Mouse (Mus musculus) retina, postnatal 1 day (tissue): ENCODE measurements around the gene Btbd16.

Experiments used
- DNase-seq: peaks from one replicate; pipeline ENCODE4 v3.0.0-alpha.2; 2012

Gene Btbd16

DNA sequence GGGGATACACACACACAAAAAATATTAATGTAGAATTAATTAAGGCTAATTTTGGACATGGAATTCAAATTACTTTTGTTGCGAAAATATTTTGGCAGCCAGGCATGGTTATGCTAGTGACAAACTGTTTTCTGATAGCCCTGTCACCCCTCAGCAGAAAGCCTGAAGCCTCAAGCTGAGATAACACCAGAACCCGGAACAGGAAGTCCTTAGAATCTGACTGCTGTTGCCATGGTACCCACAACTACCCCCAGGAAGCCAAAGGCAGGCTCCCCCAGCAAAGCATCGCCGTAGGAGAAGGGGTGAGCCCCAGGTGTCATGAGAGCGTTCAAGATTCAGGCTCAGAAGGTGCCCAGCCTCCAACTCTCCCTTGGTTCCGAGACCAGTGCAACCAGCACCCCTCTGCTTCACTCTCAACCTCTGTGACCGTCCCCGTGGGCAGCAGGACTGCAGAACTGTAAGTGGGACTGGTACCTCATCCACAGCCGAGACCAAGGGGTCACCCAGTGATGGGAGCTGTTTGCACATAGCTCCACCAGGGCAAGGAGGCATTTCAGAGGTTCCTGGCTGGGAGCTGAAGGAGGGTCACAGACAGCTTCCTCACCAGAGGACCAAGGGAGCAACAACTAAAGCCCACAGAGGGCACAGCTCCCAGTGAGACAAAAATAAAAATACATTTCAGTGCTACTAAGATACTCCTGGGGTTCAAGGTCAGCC is at the start of gene Btbd16:
TSS of gene Btbd16 (plus strand) at position 156 of the 717 bp plus-strand sequence.
- DNase-seq = no peak

DNA sequence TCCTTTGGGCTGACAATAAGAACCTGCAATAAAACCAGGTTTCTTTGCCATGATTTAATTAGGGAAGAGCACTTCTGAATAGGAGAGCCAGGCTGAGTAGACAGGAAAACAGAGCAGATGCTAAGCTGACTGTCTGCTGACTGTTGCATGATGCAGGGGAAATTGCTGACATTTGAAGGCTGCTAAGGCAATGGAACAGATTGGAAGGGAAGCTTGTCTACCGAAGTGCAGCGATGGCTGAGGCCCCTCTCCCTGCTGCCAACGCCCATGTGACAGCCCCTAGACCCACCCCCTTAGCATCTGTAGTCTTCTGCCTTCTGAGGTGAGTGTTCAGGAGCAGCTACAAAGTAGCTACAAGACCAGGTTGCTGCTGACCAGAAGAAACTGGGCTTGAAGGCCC is 47.7 kb upstream of the Btbd16 start:
- no peak for DNase-seq

DNA sequence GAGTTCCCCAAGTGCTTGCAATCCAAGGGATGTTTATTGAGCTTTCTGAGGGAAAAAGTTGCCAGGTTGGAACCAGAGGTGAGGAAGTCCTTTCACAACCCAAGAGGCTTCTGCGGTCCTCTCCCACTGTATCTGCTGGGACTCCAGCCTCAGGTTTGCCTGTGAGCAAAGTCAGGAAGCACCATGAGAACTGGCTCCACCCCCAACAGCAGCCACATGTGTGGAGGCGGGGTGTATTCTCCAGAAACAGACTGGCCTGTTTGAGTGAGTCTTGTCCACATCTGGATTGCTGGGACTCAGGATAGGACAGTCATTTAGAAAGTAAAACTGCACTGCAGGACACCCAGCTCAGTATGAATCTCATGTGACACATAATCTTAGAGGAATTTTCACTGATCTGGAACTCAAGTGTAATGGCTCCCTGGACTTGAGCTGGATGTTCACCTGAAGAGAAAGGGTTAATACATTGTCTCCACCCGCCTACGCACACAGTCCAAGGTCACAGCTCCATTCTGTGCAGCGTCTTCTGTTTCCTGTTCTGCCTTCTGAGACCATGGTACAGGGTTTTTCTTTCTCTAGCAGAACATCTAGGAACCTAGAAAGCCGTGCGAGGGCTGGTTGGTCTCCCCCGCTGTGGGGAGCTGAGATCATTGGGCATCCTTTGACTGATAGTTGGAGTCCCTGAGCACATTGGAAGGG is 47.0 kb upstream of the Btbd16 start:
- DNase-seq = no peak

DNA sequence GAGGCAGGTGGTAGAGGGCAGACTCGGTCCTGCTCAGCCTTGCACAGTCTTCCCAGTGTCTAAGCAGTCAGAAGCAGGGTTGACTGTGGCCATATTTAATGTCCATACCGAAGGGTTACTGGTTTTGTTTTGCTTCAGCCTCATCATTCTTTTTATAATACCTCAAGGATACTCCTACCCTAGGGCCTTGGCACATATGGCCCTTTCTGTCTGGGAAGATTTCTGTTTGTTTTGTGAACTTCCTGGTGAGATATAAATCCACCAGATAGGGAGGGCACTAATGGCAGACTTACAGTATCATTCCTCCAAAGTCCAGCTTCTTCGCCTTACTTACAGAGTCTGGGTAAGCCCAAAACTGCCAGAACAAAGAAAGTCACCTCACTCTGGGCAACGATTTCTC is 46.3 kb upstream of the Btbd16 start:
- DNase-seq = no peak

DNA sequence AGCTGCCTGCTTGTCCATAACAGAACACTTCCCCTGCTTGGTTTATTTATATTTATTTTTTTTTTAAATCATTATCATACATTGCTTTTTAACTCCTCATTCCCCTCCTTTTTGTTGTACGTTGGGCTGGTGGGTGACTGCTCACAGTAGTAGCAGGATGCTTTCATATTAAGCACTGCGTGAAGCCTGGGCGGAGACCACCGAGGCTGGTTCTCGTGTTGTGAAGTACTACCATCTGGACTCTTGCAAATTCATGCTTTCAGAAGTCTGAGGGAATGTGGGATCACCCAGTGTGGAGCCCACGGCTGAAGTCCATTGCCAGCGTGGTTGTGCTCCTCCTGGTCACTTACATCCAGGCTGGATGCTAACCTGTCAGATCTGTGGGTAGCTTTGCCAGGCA is 42.1 kb upstream of the Btbd16 start:
- no peak for DNase-seq

DNA sequence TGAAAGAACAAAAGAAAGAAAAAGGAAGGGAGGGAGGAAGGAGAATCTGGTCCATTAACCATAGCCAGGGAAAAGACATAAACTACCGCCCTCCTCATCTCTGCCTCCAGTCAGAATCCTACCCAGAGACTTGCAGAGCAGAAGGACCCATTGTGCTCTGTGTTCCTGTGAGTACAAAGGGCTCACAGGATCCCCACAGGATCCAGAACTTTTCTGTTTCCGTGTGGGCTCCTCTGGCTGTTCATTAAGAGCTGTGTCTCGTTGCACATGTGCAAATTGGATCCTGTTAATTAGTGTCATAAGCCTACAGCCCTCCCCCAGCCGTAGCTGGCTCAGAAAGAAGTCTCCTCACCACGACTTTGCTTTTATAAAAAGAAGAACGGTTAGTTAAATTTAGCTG is 41.0 kb upstream of the Btbd16 start:
- peak; percentile 56 for DNase-seq

DNA sequence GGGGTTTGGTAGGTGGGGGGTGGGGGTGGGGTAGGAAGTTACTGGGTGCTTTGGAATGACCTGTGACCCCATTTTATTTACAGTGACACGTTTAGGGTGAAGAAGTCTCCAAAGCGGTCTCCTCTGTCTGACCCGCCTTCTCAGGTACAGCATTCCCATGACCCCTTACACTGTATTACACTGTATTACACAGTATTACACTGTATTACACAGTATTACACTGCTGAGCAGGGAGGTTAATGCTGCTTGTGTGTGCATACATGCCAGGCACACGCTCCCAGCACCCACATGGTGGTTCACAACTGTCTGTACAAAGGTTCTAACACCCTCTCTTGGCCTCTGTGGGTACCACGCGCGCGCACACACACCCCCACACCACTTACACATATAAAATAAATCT is 40.4 kb upstream of the Btbd16 start:
- DNase-seq = no peak

DNA sequence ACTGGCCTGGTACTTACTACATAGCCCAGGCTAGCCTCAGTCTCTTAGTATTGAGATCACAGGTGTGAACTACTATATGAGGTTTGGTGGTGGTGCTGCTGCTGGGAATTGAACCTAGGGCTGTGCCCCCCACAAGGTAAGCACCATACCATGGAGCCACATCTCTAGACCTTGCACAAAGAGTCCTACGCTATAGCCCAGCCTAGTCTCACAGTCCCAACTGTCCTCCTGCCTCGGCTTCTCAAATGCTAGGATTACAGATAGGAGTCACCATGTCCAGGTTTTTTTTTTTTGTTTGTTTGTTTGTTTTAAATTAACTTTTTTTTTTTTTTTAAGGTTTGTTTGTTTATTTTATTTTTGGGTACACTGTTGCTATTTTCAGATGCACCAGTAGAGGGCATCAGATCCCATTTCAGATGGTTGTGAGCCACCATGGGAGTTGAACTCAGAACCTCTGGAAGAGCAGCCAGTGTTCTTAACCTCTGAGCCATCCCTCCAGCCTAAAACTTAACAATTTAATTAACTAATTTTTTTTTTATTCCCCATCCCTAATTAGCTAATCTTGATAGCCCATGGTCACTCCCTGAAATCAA is 39.6 kb upstream of the Btbd16 start:
- no peak for DNase-seq

DNA sequence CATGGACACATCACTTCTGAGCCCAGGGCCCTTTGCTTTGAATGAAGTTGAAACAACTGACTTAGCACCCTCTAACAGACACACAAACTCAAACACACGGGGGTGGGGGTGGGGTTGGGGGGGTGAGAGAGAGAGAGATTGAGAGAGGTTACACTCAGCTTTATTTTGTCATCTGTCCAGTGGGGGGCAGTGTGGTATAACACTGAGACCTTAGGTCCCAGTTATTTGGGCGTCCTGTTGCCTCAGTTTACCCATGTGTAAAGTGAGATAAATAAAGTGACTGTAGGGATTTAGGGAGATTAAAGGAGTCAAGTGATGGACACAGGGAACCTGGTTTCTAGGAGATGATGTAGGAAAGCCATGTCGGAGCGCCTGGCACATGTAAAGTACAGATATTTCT is 32.8 kb upstream of the Btbd16 start:
- DNase-seq = no peak

DNA sequence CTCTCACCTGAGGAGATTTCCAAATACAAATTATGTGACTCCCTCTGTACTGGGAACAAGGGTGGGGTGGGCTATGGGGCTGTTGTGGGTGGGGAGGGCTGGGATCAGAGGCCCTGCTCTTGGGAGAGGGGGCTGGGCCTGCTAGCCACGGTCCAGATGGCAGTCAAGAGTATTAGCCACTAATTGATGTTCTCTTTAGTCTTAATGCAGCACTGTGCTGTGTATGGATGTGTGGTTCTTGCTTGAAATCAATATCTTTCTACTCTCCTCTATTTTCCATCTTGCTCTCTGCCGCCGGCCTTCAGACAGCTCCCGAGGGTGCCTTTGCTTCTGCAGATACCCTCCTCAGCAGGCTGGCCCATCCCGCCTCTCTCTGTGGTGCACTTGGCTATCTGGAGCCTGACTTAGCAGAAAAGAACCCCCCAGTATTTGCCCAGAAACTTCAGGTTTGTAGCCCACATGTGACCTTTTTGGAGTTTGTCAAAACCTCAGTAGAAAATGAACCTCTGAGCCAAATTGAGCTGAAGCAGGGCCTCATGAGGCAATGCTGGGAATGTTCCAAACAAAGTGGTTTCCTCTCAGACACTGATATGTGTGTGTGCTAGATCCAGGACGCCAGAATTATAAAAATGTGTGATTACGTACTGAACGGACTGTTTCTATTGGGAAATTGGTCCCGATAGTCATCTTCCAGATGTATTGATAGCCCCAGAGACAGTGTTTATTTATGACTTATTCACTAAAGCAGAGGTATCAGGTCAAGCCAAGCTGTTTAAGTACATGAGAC is 30.4 kb upstream of the Btbd16 start:
- peak; percentile 26 for DNase-seq

DNA sequence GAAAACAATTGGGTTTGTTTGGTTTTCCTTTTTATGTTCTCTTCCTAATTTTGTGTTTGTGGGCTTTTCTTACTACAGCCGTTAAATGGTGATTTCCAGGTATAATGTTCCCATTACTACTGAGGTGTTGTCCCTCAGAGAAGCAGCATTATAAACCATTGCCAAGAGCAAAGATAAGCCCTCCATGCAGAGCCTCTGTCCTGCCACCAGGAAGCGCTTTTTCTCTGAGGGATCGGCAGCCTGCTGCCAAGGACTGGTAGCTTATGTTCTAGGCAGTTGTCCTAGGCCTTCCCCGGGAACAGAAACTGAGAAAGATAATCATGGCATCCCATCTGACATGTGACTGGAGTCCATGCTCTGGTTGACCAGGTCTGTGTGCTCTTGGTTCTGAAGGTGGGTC is 24.7 kb upstream of the Btbd16 start:
- no peak for DNase-seq

DNA sequence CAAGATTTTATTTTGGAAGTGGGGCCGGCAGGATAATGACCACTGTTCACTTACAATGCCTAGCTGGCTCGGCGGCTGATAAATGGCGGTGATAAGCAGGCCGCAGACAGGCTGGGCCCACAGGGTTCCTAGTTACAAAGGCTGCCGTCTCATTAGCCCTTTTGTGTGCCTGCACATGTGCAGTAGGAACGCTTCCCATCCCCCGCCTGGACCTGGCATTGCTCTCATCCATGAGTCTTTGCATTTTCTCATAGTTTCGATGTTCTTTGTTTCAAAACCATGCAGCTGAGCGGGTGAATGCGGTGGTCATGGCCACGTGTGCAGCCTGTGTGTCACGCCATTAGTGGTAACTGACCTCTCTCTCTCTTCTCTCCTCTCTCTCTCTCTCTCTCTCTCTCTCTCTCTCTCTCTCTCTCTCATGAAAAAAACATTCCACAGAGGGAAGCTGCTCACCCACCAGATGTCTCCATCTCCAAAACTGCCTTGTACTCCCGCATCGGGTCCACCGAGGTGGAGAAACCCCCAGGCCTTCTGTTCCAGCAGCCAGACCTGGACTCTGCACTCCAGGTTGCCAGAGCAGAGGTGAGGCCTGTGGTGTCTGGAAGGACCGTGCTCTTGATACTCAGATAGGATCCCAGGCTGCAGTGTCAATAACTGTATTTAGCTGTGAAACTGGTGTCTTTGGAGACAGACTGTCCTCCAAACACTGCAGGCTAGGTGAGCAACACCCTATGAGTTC is 22.9 kb upstream of the Btbd16 start:
- DNase-seq = peak; percentile 84

DNA sequence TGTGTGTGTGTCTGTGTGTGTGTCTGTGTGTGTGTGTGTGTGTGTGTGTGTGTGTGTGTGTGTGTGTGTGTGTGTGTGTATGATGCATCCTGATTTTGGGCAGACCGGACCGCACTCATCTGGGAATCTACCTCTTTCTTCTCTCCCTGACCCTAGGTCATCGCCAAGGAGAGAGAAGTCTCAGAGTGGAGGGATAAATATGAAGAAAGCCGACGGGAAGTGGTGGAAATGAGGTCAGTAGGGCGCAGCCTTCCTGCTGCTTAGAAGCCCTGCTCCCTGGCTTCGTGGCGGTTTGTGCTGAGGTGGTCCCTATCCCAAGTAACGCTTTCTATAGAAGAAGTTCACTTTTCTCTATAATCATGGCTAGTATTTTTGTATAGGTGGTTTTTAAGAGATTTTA is 22.2 kb upstream of the Btbd16 start:
- peak; percentile 66 for DNase-seq

DNA sequence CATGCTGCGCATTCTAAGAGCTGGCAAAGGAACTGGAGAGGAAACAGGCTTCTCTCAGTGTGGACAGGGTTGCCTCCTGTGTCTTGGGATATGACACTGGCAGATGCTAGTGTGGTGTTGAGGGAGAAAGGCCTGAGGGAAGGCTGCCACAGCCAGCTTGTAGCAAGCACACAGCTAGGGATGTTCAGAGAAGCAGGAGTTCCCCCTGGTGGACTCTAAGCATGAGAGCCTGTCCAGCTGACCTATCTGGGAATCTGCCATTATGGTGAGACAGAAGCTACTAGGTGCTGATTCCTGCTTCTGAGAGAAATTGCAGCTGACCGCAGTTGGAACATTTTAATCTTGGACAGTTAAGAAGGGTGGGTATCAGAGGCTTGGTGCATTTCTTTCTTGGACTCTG is 19.1 kb upstream of the Btbd16 start:
- peak; percentile 84 for DNase-seq

DNA sequence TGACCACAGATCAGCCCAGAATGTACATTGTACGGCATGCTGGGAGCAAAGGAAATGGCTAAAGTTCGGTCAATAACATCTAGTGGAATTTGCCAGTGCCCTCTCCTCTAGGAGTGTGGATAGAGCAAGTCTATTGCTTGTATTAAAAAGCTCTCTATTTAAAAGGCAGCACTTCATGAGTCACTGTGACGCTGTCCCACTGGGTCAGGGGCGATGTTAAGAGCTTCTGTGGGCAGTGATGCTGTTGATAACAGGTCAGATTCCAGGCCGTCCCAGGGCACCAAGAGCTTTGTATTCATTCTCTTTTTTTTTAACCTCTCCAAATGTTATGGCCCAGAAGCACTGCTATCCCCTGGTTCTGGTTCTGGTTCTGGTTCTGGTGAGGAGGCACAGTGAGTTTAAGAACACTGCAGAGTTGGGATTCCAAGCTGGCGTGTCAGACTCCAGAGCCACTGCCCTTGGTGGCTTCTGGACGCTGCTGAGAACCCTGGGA is 17.5 kb upstream of the Btbd16 start:
- DNase-seq = no peak

DNA sequence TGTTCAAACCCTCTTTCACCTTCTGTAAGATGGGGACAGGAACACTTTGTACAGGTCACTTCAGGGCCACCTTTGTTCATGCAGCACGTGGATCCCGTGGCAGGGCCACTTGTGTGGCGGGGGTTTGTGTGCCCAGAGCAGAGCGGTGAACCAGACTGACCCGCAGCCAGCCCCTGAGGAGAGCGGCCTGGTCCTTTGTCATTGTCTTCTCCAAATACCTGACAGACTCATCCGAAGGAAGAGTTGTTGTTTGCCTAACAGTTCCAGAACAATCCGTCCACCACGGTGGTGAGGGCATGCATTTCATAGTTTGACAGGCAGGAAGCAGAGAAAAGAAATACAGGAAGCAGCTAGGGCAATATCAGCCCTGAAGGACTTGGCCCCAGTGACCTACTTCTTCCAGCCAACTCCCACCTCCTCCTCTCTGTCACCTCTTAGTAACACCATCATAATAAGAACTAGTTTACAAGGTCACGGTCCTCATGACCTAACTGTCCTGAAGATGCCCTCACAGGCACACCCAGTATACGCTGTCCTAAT is 16.5 kb upstream of the Btbd16 start:
- no peak for DNase-seq

DNA sequence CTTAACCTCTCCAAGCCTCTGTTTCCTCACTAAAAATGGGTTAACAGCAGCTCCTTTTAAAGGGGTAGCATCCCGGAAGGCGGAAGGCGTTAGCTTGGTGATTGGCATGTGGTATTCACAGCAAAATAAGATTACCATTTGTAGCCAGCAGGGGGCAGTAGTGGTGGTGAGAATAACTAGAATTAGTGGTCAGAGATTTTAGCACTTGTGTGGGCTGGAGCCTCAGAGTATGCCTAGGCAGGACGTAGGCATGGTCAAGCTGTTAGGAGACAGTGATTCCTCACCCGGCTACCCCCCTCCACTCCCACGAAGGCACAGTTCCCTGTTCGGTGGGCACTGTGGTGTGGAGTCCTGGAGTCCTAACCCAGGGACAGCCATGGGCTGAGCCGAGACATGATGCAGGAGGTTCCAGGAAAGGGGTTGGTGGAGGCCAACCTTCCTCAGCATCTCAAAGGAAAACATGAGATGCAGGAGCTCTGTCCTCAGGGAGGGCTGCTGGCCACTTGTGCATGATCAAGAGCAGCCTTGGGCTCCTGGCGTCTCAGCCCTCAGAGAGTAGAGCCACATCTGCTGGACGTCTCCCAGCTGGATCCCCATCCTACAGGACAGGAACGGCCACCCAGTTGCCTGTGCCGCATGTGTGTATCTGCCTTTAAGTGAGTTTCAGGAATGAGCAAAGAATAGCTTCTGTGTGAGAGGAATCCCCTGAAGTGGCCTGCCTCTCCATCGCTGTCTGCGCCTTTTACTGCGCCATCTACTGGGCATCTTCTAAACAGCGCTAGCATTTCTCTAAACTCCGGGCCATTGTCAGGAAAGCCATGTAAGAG is 11.6 kb upstream of the Btbd16 start:
- DNase-seq = peak; percentile 89

DNA sequence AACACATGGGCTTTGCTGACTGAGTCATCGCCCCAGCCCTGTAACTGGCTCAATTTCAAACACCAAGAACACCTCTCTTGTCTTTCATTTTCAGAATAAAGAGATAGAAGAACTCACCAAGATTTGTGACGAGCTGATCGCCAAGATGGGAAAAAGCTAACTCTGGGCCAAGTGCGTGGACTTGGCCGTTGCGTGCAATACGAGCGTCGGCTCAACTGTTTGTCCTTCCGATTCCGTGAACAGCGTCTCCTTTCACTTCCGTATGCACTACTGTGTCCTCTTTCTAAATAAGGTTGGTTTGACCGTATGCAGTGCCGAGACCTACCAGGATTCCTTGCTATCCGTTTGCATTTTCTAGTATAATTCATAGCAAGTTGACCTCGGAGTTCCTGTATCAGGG is 9.7 kb upstream of the Btbd16 start:
- DNase-seq = no peak

DNA sequence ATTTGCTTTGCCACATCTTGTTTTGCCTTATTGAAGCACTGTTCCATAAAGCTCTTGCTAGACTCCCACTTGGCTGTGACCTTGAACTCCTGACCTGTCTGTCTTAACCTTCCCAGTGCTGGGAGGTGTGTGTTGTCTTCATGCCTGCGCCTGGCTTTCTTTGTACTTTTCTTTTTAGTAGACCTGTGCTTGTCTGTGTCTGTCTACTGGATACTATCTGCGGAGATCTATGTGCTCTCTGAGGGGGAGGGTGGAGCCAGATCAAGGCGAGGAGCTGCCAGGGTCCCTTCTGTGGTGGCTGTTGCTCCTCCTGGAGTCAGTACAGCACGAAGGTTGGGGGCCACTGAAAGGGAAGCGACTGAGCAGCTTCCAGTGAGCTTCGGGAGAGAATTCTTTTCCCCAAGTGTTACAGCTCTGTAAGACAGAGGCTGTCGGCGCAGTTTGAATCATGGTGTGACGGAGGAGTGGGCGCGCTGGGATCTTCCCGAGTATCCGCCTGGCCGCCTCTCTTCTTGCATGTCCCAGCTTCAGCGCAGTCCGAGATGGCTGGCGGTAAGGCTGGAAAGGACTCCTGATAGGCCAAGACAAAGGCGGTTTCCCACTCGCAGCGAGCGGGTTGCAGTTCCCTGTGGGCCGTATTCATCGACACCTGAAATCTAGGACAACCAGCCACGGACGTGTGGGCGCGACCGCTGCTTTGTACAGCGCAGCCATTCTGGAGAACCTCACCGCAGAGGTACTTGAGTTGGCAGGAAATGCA is 7.3 kb upstream of the Btbd16 start:
- DNase-seq = no peak

DNA sequence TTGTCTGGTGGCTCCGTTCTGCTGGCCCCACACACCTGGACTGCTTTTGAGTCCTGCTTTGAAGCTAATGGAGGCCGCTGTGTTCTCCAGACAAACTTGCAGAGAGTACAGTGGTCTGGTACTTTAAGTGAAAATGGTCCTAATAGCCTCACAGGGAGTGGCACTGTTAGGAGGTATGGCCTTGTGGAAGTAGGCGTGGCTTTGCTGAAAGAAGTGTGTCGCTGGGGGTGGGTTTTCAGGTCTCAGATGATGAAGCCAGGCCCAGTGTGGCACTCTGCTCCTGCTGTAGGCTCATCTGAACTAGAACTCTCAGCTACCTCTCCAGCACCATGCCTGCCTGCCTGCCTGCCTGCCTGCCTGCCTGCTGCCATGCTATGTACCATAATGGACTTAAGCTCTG is 5.7 kb upstream of the Btbd16 start:
- no peak for DNase-seq

DNA sequence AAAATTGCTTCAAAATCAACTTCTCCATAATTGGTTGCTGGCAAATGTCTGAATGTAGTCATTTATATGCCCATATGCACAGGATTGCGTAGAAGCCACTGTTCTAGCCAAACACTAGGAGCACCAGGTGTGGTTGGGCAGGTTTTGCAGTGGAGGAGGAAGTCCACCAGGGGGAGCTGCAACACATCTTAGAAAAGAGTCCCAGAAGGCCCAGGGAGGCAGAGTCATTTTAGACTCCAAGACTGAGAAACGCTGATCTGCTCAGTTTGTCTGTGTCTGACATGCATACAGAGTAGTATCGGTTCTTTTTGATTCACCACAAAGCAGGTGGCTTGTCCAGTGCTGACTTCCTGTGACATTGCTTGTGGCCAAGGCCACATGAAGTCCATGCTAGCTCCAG is 3.2 kb upstream of the Btbd16 start:
- DNase-seq = peak; percentile 83
